Comparison of ENCODE assay signal across 7 mouse cellular contexts in genomic region chr4:101366905-101367679, GRCm38 (mm10). TPM values are rescaled to one million over a fixed set of nuclear protein-coding genes. Genes with fewer than 3 reads are reported as not detected.
DNase-seq lines count a peak whose midpoint lies in the region; ATAC-seq and TF ChIP-seq lines count a peak whose summit lies in the region.

No protein-coding gene starts in this region.

- H3K4me1 ChIP-seq in liver, adult 2 months (ENCODE audit: control insufficient read depth, insufficient read depth, low read length) = peaks cover 14% of the 10 kb centered on the region
- H3K4me1 ChIP-seq in liver, embryonic 12.5 days = no peaks in the 10 kb centered on the region
- H3K4me1 ChIP-seq in hindbrain, embryonic 12.5 days = 0 out of 2 replicates have a peak, but pooled peaks cover 2% of the 10 kb centered on the region
- H3K4me1 ChIP-seq in liver, embryonic 14.5 days (replicated peaks; ENCODE audit: control insufficient read depth in 2 of 2, insufficient read depth in 2 of 2, low read length in 1 of 2) = peaks cover 0 to 4% of the 10 kb centered on the region in 2 experiments; a peak in 1 of 4 replicates
- no peaks in the 10 kb centered on the region for H3K4me1 ChIP-seq in neural tube, embryonic 11.5 days (ENCODE audit: control insufficient read depth, insufficient read depth, low read length)

- peak; percentile 41 for TF ChIP-seq CTCF in liver, adult 2 months (IDR thresholded peaks at IDR 0.05; ENCODE audit: low read depth, low read length)
- peak; percentile 59 for TF ChIP-seq CTCF in liver, embryonic 14.5 days (IDR thresholded peaks at IDR 0.05; ENCODE audit: low read depth)

- H3K4me2 ChIP-seq in liver, embryonic 12.5 days = no peak overlapping the region
- H3K4me2 ChIP-seq in hindbrain, embryonic 12.5 days (replicated peaks) = no peak overlapping the region
- no peak overlapping the region for H3K4me2 ChIP-seq in liver, embryonic 14.5 days (ENCODE audit: low read depth)
- no peak overlapping the region for H3K4me2 ChIP-seq in neural tube, embryonic 11.5 days (ENCODE audit: low read depth)

- H3K79me2 ChIP-seq in liver, adult 2 months (ENCODE audit: control insufficient read depth, insufficient read depth, low read length) = no peaks in the 10 kb centered on the region

- H3K27me3 ChIP-seq in liver, adult 2 months (ENCODE audit: control insufficient read depth, insufficient read depth, low read length) = no peaks in the 10 kb centered on the region
- no peaks in the 10 kb centered on the region for H3K27me3 ChIP-seq in liver, embryonic 12.5 days (replicated peaks)
- H3K27me3 ChIP-seq in hindbrain, embryonic 12.5 days = no peaks in the 10 kb centered on the region
- no peaks in the 10 kb centered on the region for H3K27me3 ChIP-seq in liver, embryonic 14.5 days (ENCODE audit: control insufficient read depth, insufficient read depth, low read length)
- H3K27me3 ChIP-seq in neural tube, embryonic 11.5 days (ENCODE audit: control insufficient read depth, insufficient read depth, low read length) = no peaks in the 10 kb centered on the region

- H3K4me3 ChIP-seq in liver, adult 2 months (ENCODE audit: insufficient read depth, low read depth, low read length) = no peak overlapping the region
- no peak overlapping the region for H3K4me3 ChIP-seq in liver, embryonic 12.5 days
- no peak overlapping the region for H3K4me3 ChIP-seq in hindbrain, embryonic 12.5 days
- no peak overlapping the region for H3K4me3 ChIP-seq in liver, embryonic 14.5 days (ENCODE audit: insufficient read depth in 1 of 2, low read depth in 2 of 2, low read length in 2 of 2)
- H3K4me3 ChIP-seq in neural tube, embryonic 11.5 days (ENCODE audit: low read depth, low read length) = no peak overlapping the region

- DNase-seq in liver, adult 2 months (ENCODE audit: extremely low read depth, low read depth, low spot score) = peak; percentile 70
- DNase-seq in NIH3T3 (ENCODE audit: low read depth) = peak; percentile 87
- peak; percentile 50 to 76 for DNase-seq in cerebellum, postnatal 25 days
- no peak for DNase-seq in liver, embryonic 14.5 days (ENCODE audit: low read depth in 3 of 3, low spot score in 3 of 3)
- peak; percentile 52 for DNase-seq in neural tube, embryonic 11.5 days (ENCODE audit: low spot score)

- no peaks in the 10 kb centered on the region for H3K36me3 ChIP-seq in liver, adult 2 months (ENCODE audit: control insufficient read depth, insufficient read depth, low read length)
- no peaks in the 10 kb centered on the region for H3K36me3 ChIP-seq in liver, embryonic 12.5 days
- H3K36me3 ChIP-seq in hindbrain, embryonic 12.5 days = no peaks in the 10 kb centered on the region
- no peaks in the 10 kb centered on the region for H3K36me3 ChIP-seq in liver, embryonic 14.5 days (replicated peaks; ENCODE audit: control insufficient read depth, insufficient read depth, low read depth)
- no peaks in the 10 kb centered on the region for H3K36me3 ChIP-seq in neural tube, embryonic 11.5 days (ENCODE audit: control insufficient read depth, insufficient read depth, low read length)

- no peak overlapping the region for H3K9ac ChIP-seq in liver, adult 2 months (ENCODE audit: low read depth, low read length)
- no peak overlapping the region for H3K9ac ChIP-seq in liver, embryonic 12.5 days
- no peak overlapping the region for H3K9ac ChIP-seq in hindbrain, embryonic 12.5 days
- H3K9ac ChIP-seq in liver, embryonic 14.5 days (replicated peaks) = no peak overlapping the region
- H3K9ac ChIP-seq in neural tube, embryonic 11.5 days (ENCODE audit: low read length) = no peak overlapping the region

- no peaks in the 10 kb centered on the region for H3K9me3 ChIP-seq in liver, embryonic 12.5 days (replicated peaks)
- no peaks in the 10 kb centered on the region for H3K9me3 ChIP-seq in hindbrain, embryonic 12.5 days (replicated peaks)
- no peaks in the 10 kb centered on the region for H3K9me3 ChIP-seq in liver, embryonic 14.5 days (ENCODE audit: control insufficient read depth, low read length)
- no peaks in the 10 kb centered on the region for H3K9me3 ChIP-seq in neural tube, embryonic 11.5 days (ENCODE audit: control insufficient read depth, low read length)

- no peak for ATAC-seq in liver, embryonic 12.5 days
- 0 out of 2 replicates have a peak, but pooled peaks have one; percentile 26 for ATAC-seq in hindbrain, embryonic 12.5 days (ENCODE audit: low FRiP score)
- no peak for ATAC-seq in liver, embryonic 14.5 days (ENCODE audit: insufficient read depth)
- no peak for ATAC-seq in neural tube, embryonic 11.5 days (ENCODE audit: insufficient read depth, low FRiP score, low TSS enrichment)

- TF ChIP-seq POLR2A in liver, adult 2 months (IDR thresholded peaks at IDR 0.05; ENCODE audit: extremely low read depth, insufficient read depth, low read length) = no peak

- H3K27ac ChIP-seq in liver, adult 2 months (replicated peaks; ENCODE audit: insufficient read depth, low read depth, low read length) = no peak overlapping the region
- H3K27ac ChIP-seq in liver, embryonic 12.5 days = no peak overlapping the region
- H3K27ac ChIP-seq in hindbrain, embryonic 12.5 days = no peak overlapping the region
- no peak overlapping the region for H3K27ac ChIP-seq in liver, embryonic 14.5 days
- no peak overlapping the region for H3K27ac ChIP-seq in neural tube, embryonic 11.5 days (ENCODE audit: low read depth, low read length)

- no peak for TF ChIP-seq EP300 in liver, embryonic 14.5 days (IDR thresholded peaks at IDR 0.05; ENCODE audit: low read depth)

- 63% methylated on average over 13 of the region's 13 CpGs for WGBS in liver, adult 2 months
- 48% methylated on average over 13 of the region's 13 CpGs for WGBS in liver, embryonic 12.5 days (ENCODE audit: insufficient replicate concordance)
- WGBS in hindbrain, embryonic 12.5 days = 64% methylated on average over 13 of the region's 13 CpGs
- WGBS in liver, embryonic 14.5 days (ENCODE audit: insufficient replicate concordance) = 42% methylated on average over 13 of the region's 13 CpGs
- WGBS in neural tube, embryonic 11.5 days = 65% methylated on average over 13 of the region's 13 CpGs

RNA-seq across cellular contexts. Expression of gene Ak4, which starts 52.0 kb away (rescaled TPM):
- total RNA-seq in liver, adult 2 months (2014; rRNA removed) = 55.7 and 58.7 TPM in 2 replicates
- polyA plus RNA-seq in liver, adult 2 months (2012; rRNA removed) = 14.7 and 16.0 TPM in 2 replicates
- 11.7 and 12.0 TPM in 2 replicates for polyA plus RNA-seq in liver, embryonic 12.5 days (2016; fragmentation: Nextera tagmentation; extraction: Ambion mirVana)
- polyA plus RNA-seq in hindbrain, embryonic 12.5 days (2016; fragmentation: Nextera tagmentation; extraction: Ambion mirVana) = 11.5 and 13.9 TPM in 2 replicates
- polyA plus RNA-seq in liver, embryonic 14.5 days (2012; rRNA removed) = 6.4 and 6.5 TPM in 2 replicates
- 3.5 and 4.5 TPM in 2 replicates for polyA plus RNA-seq in liver, embryonic 14.5 days (2014; fragmentation: Nextera tagmentation; extraction: Ambion mirVana)
- 7.8 and 11.6 TPM in 2 replicates for polyA plus RNA-seq in neural tube, embryonic 11.5 days (2014; fragmentation: Nextera tagmentation; extraction: Ambion mirVana)

Comparison
In these comparisons a context has a peak if more than half of its experiments do, and no peak if none do; other contexts are left out.
1. DNase-seq: peak in liver, adult 2 months (single experiment), NIH3T3 (single experiment), cerebellum, postnatal 25 days (2 of 2) and neural tube, embryonic 11.5 days (single experiment); none in liver, embryonic 14.5 days (0 of 3).